In the genomic region with DNA sequence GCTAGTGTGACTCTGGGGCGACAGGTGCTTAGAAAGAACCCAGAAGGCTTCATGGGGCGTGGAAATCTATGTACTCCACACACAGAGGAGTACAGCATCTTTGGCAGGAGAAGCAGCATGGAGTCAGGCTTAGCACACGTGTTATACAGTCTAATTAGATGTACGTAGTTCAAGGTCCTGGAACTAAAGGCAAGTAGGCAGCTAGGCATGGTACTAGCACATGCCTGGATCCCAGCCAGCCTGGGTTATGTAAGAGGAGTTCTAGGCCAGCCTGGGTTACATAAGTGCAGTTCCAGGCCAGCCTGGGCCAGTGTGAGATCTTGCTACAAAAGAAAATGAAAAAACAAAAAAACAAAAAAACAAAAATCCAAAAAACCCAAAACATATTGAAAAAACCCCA, we compare ENCODE assay signal across 11 mouse cellular contexts. TPM values are rescaled to one million over a fixed set of nuclear protein-coding genes. Genes with fewer than 3 reads are reported as not detected.
DNase-seq lines count a peak whose midpoint lies in the region; ATAC-seq lines count a peak whose summit lies in the region.
"Had no signal": no experiment of that assay in that cellular context is flagged by ENCODE, and none has a peak within 500 bp of the region (broad histone marks: within the 10 kb centered on the region; RNA-seq: fewer than 3 reads in every experiment).

No protein-coding gene starts in this region.

- peak; percentile 61; the same call in 1 of the 2 replicates for ATAC-seq in cerebellum, adult (ENCODE audit: insufficient number of reproducible peaks, low FRiP score, low TSS enrichment)
- no peak for ATAC-seq in megakaryocyte-erythroid progenitor cell, adult 5-6 weeks (replicated peaks; ENCODE audit: low FRiP score, low TSS enrichment, poor library complexity, severe bottlenecking)
- ATAC-seq: intestine, embryonic 15.5 days had no signal

- no peak for DNase-seq in cerebellum, postnatal 4 days (ENCODE audit: low spot score in 2 of 2)
- peak; percentile 60 to 65 for DNase-seq in lung, adult 18-20 months
- DNase-seq in lung, postnatal 10 days: no peak
- peak; percentile 41 to 43 for DNase-seq in cerebellum, postnatal 10 days
- peak; percentile 82 for DNase-seq in lung, postnatal 36 days
- DNase-seq in right cerebral cortex, postnatal 14 days: no peak
- DNase-seq: embryo, embryonic 11 days had no signal

RNA-seq across cellular contexts. Expression of gene Nrg4, which starts 49.1 kb away (rescaled TPM):
- total RNA-seq in megakaryocyte-erythroid progenitor cell, adult 5-6 weeks (2014; fragmentation: Nextera tagmentation): not detected in 2 replicates
- total RNA-seq in megakaryocyte-erythroid progenitor cell, adult 5-6 weeks (2017): not detected in 2 replicates

RNA-seq across cellular contexts. Expression of gene Tmem266, which starts 49.2 kb away (rescaled TPM):
- total RNA-seq in megakaryocyte-erythroid progenitor cell, adult 5-6 weeks (2014; fragmentation: Nextera tagmentation): not detected in 2 replicates
- total RNA-seq in megakaryocyte-erythroid progenitor cell, adult 5-6 weeks (2017): not detected in 2 replicates
- total RNA-seq: hematopoietic stem cell, adult 5-6 weeks had no signal

Comparison
In these comparisons a context has a peak if more than half of its experiments do, and no peak if none do; other contexts are left out.
1. DNase-seq: peak in lung, adult 18-20 months (2 of 2), cerebellum, postnatal 10 days (2 of 2) and lung, postnatal 36 days (single experiment); none in cerebellum, postnatal 4 days (0 of 2), lung, postnatal 10 days (single experiment) and right cerebral cortex, postnatal 14 days (single experiment).